Mouse (Mus musculus) spleen, adult 2 months (tissue): ENCODE data around the gene Gm20547.

ENCODE experiments used
- CTCF ChIP-seq: fragments of 200-500 bp; IDR thresholded peaks from 2 replicates; pipeline ENCODE4 v1.5.1; 2011; ENCODE audit warnings: mild to moderate bottlenecking, inconsistent platforms; ENCODE audit not compliant: insufficient read depth, insufficient read length, insufficient replicate concordance; ENCODE audit errors: extremely low read depth
- POLR2A ChIP-seq: fragments of 200-500 bp; IDR thresholded peaks from 2 replicates; pipeline ENCODE4 v1.6.1; 2011; ENCODE audit warnings: low read depth, low read length, inconsistent platforms

DNA sequence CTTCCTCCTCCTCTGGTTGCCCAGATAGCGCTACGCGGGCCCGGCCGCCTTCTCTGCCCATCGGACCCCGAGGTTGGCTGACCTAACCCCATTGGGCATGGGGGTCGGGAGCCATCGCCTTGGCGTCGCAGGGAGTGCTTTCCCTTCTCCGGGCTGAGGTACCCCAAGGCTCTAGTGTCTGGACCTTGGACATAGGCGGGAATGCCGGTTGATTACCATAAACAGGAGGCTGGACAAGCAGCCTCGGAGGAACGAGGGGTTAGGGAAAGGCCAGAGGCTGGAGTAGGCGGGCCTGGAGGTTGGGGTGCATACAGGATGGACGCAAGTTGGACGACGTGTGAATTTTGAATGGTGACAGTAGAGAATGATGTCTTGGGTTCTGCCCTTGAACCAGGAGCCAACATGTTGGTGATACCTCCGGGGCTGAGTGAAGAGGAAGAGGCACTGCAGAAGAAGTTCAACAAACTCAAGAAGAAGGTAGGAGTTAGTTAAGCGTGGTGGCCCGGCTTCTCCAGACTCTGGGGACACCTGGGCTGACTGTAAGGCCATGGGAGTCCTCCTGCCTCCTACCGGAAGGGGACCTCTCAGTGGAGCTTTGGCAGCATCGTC lies 31.2 kb downstream of the Gm20547 start:
- TF ChIP-seq CTCF (no peak), POLR2A (no peak)
